Mouse (Mus musculus) liver, embryonic 15.5 days (tissue): ENCODE results near the gene Gm4553. TPM values are rescaled to one million over a fixed set of nuclear protein-coding genes. Genes with fewer than 3 reads are reported as not detected.
"Not testable (repeated sequence)": the region's sequence is repeated elsewhere in the genome, so short reads cannot be mapped to it uniquely, and the experiment has no call there.

Source experiments
- ATAC-seq: fragments of 200-750 bp; cut with Nextera tagmentation; 2 replicates; pipeline ENCODE4 v1.8.0; 2017; ENCODE audit warnings: moderate number of reproducible peaks, mild to moderate bottlenecking, moderate library complexity; ENCODE audit not compliant: insufficient read depth
- H3K27ac ChIP-seq: fragments of 300-500 bp; sonication (generic); replicated peaks from 2 replicates; pipeline ENCODE4 v1.5.1; 2015; ENCODE audit warnings: mild to moderate bottlenecking, inconsistent platforms
- H3K27me3 ChIP-seq: fragments of 300-500 bp; sonication (generic); 2 replicates; pipeline ENCODE4 v1.6.1; 2015; ENCODE audit warnings: mild to moderate bottlenecking, inconsistent platforms
- H3K36me3 ChIP-seq: fragments of 300-500 bp; sonication (generic); replicated peaks from 2 replicates; pipeline ENCODE4 v1.6.1; 2015; ENCODE audit warnings: moderate library complexity, mild to moderate bottlenecking, inconsistent platforms
- H3K4me1 ChIP-seq: fragments of 300-500 bp; sonication (generic); replicated peaks from 2 replicates; pipeline ENCODE4 v1.6.1; 2015; ENCODE audit warnings: inconsistent platforms
- H3K4me2 ChIP-seq: fragments of 300-500 bp; sonication (generic); 2 replicates; pipeline ENCODE4 v1.6.1; 2015; ENCODE audit warnings: moderate library complexity, mild to moderate bottlenecking, inconsistent platforms
- H3K4me3 ChIP-seq: fragments of 300-500 bp; sonication (generic); replicated peaks from 2 replicates; pipeline ENCODE4 v1.5.1; 2015; ENCODE audit warnings: mild to moderate bottlenecking, inconsistent platforms
- H3K9ac ChIP-seq: fragments of 300-500 bp; sonication (generic); 2 replicates; pipeline ENCODE4 v1.6.1; 2015; ENCODE audit warnings: moderate library complexity, mild to moderate bottlenecking, inconsistent platforms
- H3K9me3 ChIP-seq: fragments of 300-500 bp; sonication (generic); replicated peaks from 2 replicates; pipeline ENCODE4 v1.6.1; 2016; ENCODE audit warnings: inconsistent platforms
- WGBS: fragments of 180-500 bp; shearing (Covaris S2); methylation state at CpG from one replicate; pipeline ENCODE4 v1.1.7; 2015; ENCODE audit warnings: mixed read lengths; ENCODE audit not compliant: insufficient replicate concordance; 5-methylcytosine and 5-hydroxymethylcytosine counted together
- polyA plus RNA-seq: library from polyadenylated mRNA; unstranded; fragments of >200 nt; fragmentation: Nextera tagmentation; extraction: Ambion mirVana; gene quantifications from 2 replicates; pipeline ENCODE4 v1.2.1, GENCODE M21; 2015

Gm4553 gene
- polyA plus RNA-seq, 1 experiment from 2014 or later = not detected

DNA sequence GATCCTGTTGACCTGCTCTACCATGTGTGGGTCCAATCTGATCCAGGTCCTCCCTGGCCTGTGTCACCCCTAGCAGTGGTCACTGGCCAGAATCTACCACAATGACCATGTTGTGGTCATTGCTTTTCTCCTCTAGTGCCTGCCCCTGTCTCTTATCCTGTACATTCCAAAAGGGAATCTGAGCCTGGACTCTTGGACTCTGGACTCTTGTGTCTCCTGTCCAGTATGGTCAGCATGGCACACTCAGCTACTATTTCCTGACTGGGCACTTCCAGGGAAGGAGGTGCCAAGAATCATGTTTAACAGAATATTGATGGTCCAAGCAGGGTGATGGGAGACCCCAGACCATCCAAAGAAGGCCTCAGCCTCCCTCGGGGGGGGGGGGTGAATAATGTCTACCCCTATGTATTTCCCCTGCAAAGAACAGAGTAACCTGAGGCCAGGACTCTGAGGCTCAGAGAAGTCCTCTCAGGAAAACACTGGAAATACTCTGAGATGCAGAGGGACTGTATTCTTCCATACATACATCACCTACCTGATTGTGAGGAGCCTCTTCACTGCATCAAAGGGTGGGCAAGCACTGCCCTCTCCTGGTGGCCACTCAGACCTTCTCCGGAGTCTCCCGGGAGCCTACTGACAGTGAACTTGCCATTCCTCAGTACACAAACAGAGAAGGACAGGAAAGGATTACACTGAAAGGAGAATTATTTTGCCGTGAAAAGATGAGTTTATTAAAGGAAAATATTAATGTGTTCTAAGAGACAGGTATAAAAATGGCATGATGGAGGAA, 31.1 kb downstream of the Gm4553 start:
- no peaks in the 10 kb centered on the region for H3K36me3 ChIP-seq
- no peak overlapping the region for H3K4me2 ChIP-seq
- 39% methylated on average over 4 of the region's 4 CpGs for WGBS
- no peak overlapping the region for H3K9ac ChIP-seq
- ATAC-seq = no peak
- no peak overlapping the region for H3K27ac ChIP-seq
- H3K9me3 ChIP-seq = no peaks in the 10 kb centered on the region
- no peak overlapping the region for H3K4me3 ChIP-seq
- no peaks in the 10 kb centered on the region for H3K4me1 ChIP-seq
- peaks cover 7% of the 10 kb centered on the region; the same call in 1 of the 2 replicates for H3K27me3 ChIP-seq

DNA sequence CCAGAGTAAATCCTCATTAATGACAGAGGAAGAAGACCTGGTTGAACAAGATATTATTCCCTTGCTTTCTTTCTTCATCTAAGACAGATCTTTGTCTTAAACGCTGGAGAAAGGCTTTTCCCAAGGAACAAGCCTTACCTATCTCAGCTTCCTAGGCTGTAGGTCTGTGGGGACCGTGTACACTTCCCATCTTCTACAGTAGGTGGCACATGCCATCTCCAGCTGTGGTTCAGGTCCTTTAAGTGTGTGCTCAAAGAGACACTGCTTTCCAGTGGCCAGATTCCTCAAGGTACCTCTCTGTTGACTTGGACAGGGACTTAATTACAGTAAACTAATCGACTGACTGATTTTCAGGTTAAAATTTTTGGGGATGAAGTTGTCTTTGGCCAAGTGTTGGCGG, 36.7 kb downstream of the Gm4553 start:
- Histone ChIP-seq H3K9me3 (no peaks in the 10 kb centered on the region), H3K27me3 (peaks cover 9% of the 10 kb centered on the region; the same call in 1 of the 2 replicates), H3K27ac (no peak overlapping the region), H3K9ac (no peak overlapping the region), H3K4me1 (no peaks in the 10 kb centered on the region), H3K4me3 (no peak overlapping the region), H3K36me3 (no peaks in the 10 kb centered on the region), H3K4me2 (no peak overlapping the region)
- ATAC-seq = no peak
- WGBS = 38% methylated on average over 4 of the region's 4 CpGs

DNA sequence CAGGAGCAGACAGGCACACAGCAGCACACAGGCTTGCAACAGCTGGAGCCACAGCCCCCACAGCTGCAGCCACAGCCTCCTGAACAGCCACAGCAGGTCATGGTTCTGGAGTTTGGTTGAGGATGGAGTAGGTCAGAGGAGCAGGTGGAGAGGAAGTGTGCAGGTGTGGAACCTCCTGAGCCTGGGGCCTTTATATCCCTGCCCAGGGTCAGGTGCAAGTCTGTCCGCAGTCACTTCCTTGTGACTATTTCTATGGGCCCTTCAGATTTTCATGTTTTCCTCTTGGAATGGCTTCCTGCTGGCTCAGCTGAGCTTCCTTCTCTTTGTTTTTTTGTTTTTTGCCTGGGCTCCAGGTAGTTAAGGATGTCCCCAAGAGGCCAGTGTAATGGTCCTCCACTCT, 44.9 kb downstream of the Gm4553 start, which contains the start of gene Gm45618:
Gene Gm45618 (minus strand): TSS at position 101 of the 400 bp plus-strand sequence.
- not testable (repeated sequence) for H3K9me3 ChIP-seq, H3K27ac ChIP-seq, H3K4me1 ChIP-seq, H3K4me2 ChIP-seq, H3K27me3 ChIP-seq, H3K4me3 ChIP-seq, H3K36me3 ChIP-seq, H3K9ac ChIP-seq, ATAC-seq
- 88% methylated on average over 1 of the region's 1 CpGs for WGBS

DNA sequence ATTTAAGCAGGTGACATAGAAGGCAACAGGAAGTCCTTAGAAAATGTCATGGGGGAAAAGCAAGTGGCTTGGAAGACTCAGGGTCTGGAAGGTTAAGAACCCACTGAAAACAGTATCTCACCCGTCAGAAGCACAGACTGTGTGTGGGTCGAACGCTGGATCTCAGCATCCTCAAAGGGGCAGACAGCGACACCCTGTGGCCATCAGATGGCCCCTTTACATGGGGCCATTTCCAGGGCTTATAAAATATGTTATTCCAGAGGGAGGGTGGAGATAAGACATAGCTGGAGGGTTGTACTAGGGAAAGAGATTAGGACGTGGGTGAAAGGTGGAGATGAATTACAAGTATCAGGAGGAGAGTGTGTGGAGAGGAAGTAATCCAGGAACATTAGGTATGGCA, 45.9 kb downstream of the Gm4553 start:
- no peaks in the 10 kb centered on the region for H3K9me3 ChIP-seq
- H3K27ac ChIP-seq = no peak overlapping the region
- no peak for ATAC-seq
- no peak overlapping the region for H3K4me2 ChIP-seq
- H3K4me3 ChIP-seq = no peak overlapping the region
- H3K36me3 ChIP-seq = no peaks in the 10 kb centered on the region
- no peaks in the 10 kb centered on the region for H3K4me1 ChIP-seq
- 7% methylated on average over 5 of the region's 5 CpGs for WGBS
- no peaks in the 10 kb centered on the region; the same call in 1 of the 2 replicates for H3K27me3 ChIP-seq
- H3K9ac ChIP-seq = no peak overlapping the region

Other genes with a start within 250 kb of the Gm4553 start
- gene Tollip, start 247.2 kb downstream of the Gm4553 start, polyA plus RNA-seq = 23.1 and 25.6 TPM in 2 replicates
- 0.17 and 0.22 TPM in 2 replicates for gene Brsk2, start 216.0 kb downstream of the Gm4553 start, polyA plus RNA-seq
- gene Mob2, start 104.7 kb downstream of the Gm4553 start, polyA plus RNA-seq = 66.1 and 70.2 TPM in 2 replicates
- gene Dusp8, start 69.9 kb downstream of the Gm4553 start, polyA plus RNA-seq = 4.3 and 4.4 TPM in 2 replicates
- gene Gm45618, start 45.0 kb downstream of the Gm4553 start, polyA plus RNA-seq = not detected in 2 replicates
- gene Gm39115, start 29.7 kb downstream of the Gm4553 start, polyA plus RNA-seq = not detected in 2 replicates
- gene Gm45337, start 21.1 kb downstream of the Gm4553 start, polyA plus RNA-seq = not detected in 2 replicates
- not detected in 2 replicates for gene Gm29735, start 8.6 kb downstream of the Gm4553 start, polyA plus RNA-seq
- not detected in 2 replicates for gene Krtap5-2, start 10.3 kb upstream of the Gm4553 start, polyA plus RNA-seq
- not detected in 2 replicates for gene Gm10153, start 24.6 kb upstream of the Gm4553 start, polyA plus RNA-seq
- not detected in 2 replicates for gene Krtap5-3, start 35.6 kb upstream of the Gm4553 start, polyA plus RNA-seq
- gene Gm7579, start 46.1 kb upstream of the Gm4553 start, polyA plus RNA-seq = not detected in 2 replicates
- gene Krtap5-5, start 64.2 kb upstream of the Gm4553 start, polyA plus RNA-seq = not detected in 2 replicates
- gene Gm40460, start 75.3 kb upstream of the Gm4553 start, polyA plus RNA-seq = not detected in 2 replicates
- not detected in 2 replicates for gene Gm2431, start 92.6 kb upstream of the Gm4553 start, polyA plus RNA-seq
- not detected in 2 replicates for gene Gm4559, start 108.6 kb upstream of the Gm4553 start, polyA plus RNA-seq
- gene Krtap5-1, start 131.4 kb upstream of the Gm4553 start, polyA plus RNA-seq = not detected in 2 replicates
- gene Krtap5-4, start 137.8 kb upstream of the Gm4553 start, polyA plus RNA-seq = not detected in 2 replicates
- gene Ifitm10, start 208.0 kb upstream of the Gm4553 start, polyA plus RNA-seq = 1.9 and 2.1 TPM in 2 replicates
- 0.54 and 0.78 TPM in 2 replicates for gene Gm49369, start 216.9 kb upstream of the Gm4553 start, polyA plus RNA-seq
- 377 and 446 TPM in 2 replicates for gene Ctsd, start 222.3 kb upstream of the Gm4553 start, polyA plus RNA-seq